Mouse (Mus musculus): ENCODE data around the gene Syt8. TPM values are rescaled to one million over a fixed set of nuclear protein-coding genes. Genes with fewer than 3 reads are reported as not detected.

The Syt8 gene
- polyA plus RNA-seq, 1 experiment: 0.07 TPM

DNA sequence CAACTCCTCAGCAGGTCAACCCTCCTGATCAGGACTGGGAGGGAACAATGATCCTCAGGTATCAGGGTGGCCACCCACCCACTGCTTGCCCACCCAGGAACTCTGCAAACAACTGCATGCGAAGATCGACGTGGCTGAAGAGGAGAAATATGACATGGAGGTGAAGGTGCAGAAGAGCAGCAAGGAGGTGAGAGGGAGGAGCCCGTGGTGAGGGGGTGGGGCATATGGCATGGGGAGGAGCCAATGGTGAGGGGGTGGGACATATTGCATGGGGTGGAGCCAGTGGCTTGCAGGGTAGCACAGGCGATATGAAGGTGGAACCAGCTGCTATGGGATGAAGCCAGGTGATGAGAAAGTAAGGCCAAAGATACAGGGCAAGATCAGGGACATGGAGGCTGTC, 8.8 kb downstream of the Syt8 start:
- TF ChIP-seq CEBPB (IDR thresholded peaks at IDR 0.05; ENCODE audit: low read depth): no peak
- no peak for TF ChIP-seq USF1 (IDR thresholded peaks at IDR 0.05; ENCODE audit: low read depth)
- TF ChIP-seq MYOD1 (IDR thresholded peaks at IDR 0.05; ENCODE audit: control insufficient read depth, insufficient read length, low read depth): no peak
- TF ChIP-seq MYOG (IDR thresholded peaks at IDR 0.05; ENCODE audit: control insufficient read depth, extremely low read depth, insufficient read length): no peak
- no peak for TF ChIP-seq CTCF (IDR thresholded peaks at IDR 0.05; ENCODE audit: control insufficient read depth, insufficient read depth, insufficient read length)
- no peak for TF ChIP-seq MAX (IDR thresholded peaks at IDR 0.05)
- no peak for TF ChIP-seq FOSL1 (IDR thresholded peaks at IDR 0.05; ENCODE audit: insufficient read depth, low read length, poor library complexity, severe bottlenecking)
- Histone ChIP-seq H3K36me3 (ENCODE audit: control insufficient read depth, insufficient read depth) (no peaks in the 10 kb centered on the region), H3K79me2 (ENCODE audit: control insufficient read depth, insufficient read depth) (no peaks in the 10 kb centered on the region), H3K79me3 (ENCODE audit: low read depth) (no peaks in the 10 kb centered on the region), H3K4me3 (ENCODE audit: insufficient read depth, poor library complexity, severe bottlenecking) (no peak overlapping the region), H3ac (ENCODE audit: control insufficient read depth, insufficient read length, low read depth) (no peak overlapping the region), H3K27me3 (ENCODE audit: control insufficient read depth, insufficient read depth, insufficient read length) (no peaks in the 10 kb centered on the region)

DNA sequence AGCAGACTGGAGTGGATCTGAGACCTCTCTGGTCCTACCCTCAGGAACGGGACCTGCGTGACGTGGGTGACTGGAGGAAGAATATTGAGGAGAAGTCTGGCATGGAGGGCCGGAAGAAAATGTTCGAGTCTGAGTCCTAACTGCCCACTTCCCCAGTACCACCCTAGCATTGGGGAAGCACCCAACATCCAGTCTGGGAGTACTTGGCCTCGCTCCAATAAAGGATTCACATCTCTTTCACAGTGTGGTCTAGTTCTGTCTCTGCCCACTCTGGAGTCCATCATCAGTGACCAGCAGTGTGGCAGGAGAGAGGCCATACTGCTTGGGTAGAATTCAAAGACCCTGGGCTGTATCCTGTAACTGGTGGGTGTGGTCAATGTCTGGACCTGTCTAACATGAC, 9.5 kb downstream of the Syt8 start:
- Histone ChIP-seq H3K79me3 (ENCODE audit: low read depth) (no peaks in the 10 kb centered on the region), H3K79me2 (ENCODE audit: control insufficient read depth, insufficient read depth) (no peaks in the 10 kb centered on the region), H3K27me3 (ENCODE audit: control insufficient read depth, insufficient read depth, insufficient read length) (no peaks in the 10 kb centered on the region), H3K36me3 (ENCODE audit: control insufficient read depth, insufficient read depth) (no peaks in the 10 kb centered on the region), H3ac (ENCODE audit: control insufficient read depth, insufficient read length, low read depth) (no peak overlapping the region), H3K4me3 (ENCODE audit: insufficient read depth, poor library complexity, severe bottlenecking) (no peak overlapping the region)
- no peak for TF ChIP-seq MAX (IDR thresholded peaks at IDR 0.05)
- TF ChIP-seq MYOD1 (IDR thresholded peaks at IDR 0.05; ENCODE audit: control insufficient read depth, insufficient read length, low read depth): no peak
- no peak for TF ChIP-seq USF1 (IDR thresholded peaks at IDR 0.05; ENCODE audit: low read depth)
- TF ChIP-seq FOSL1 (IDR thresholded peaks at IDR 0.05; ENCODE audit: insufficient read depth, low read length, poor library complexity, severe bottlenecking): no peak
- no peak for TF ChIP-seq CTCF (IDR thresholded peaks at IDR 0.05; ENCODE audit: control insufficient read depth, insufficient read depth, insufficient read length)
- no peak for TF ChIP-seq MYOG (IDR thresholded peaks at IDR 0.05; ENCODE audit: control insufficient read depth, extremely low read depth, insufficient read length)
- TF ChIP-seq CEBPB (IDR thresholded peaks at IDR 0.05; ENCODE audit: low read depth): no peak

DNA sequence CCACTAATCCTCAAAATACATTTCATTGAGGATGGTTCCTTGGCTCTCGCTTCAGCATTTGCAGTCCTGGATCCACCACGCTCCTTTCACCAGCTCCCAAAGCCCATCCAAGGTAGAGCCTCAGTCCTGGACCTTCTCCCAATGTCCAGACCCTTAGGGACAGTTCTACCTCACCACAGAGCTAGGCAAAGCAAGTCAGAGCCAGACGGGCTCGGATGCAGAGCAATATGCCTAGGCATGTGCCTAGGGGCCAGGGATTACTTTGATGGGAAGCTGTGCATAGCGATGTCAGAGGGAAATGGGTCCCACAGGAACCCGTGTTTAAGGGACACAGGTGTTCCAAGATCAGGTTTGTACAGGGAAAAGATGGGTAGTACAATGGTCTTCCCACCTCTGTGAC, 10.7 kb downstream of the Syt8 start:
- H3K27me3 ChIP-seq (ENCODE audit: control insufficient read depth, insufficient read depth, insufficient read length): no peaks in the 10 kb centered on the region
- TF ChIP-seq USF1 (IDR thresholded peaks at IDR 0.05; ENCODE audit: low read depth) (no peak), CEBPB (IDR thresholded peaks at IDR 0.05; ENCODE audit: low read depth) (no peak), FOSL1 (IDR thresholded peaks at IDR 0.05; ENCODE audit: insufficient read depth, low read length, poor library complexity, severe bottlenecking) (no peak), CTCF (IDR thresholded peaks at IDR 0.05; ENCODE audit: control insufficient read depth, insufficient read depth, insufficient read length) (no peak), MAX (IDR thresholded peaks at IDR 0.05) (no peak), MYOG (IDR thresholded peaks at IDR 0.05; ENCODE audit: control insufficient read depth, extremely low read depth, insufficient read length) (no peak), MYOD1 (IDR thresholded peaks at IDR 0.05; ENCODE audit: control insufficient read depth, insufficient read length, low read depth) (no peak)
- no peaks in the 10 kb centered on the region for H3K36me3 ChIP-seq (ENCODE audit: control insufficient read depth, insufficient read depth)
- no peak overlapping the region for H3K4me3 ChIP-seq (ENCODE audit: insufficient read depth, poor library complexity, severe bottlenecking)
- no peaks in the 10 kb centered on the region for H3K79me2 ChIP-seq (ENCODE audit: control insufficient read depth, insufficient read depth)
- no peaks in the 10 kb centered on the region for H3K79me3 ChIP-seq (ENCODE audit: low read depth)
- H3ac ChIP-seq (ENCODE audit: control insufficient read depth, insufficient read length, low read depth): no peak overlapping the region

DNA sequence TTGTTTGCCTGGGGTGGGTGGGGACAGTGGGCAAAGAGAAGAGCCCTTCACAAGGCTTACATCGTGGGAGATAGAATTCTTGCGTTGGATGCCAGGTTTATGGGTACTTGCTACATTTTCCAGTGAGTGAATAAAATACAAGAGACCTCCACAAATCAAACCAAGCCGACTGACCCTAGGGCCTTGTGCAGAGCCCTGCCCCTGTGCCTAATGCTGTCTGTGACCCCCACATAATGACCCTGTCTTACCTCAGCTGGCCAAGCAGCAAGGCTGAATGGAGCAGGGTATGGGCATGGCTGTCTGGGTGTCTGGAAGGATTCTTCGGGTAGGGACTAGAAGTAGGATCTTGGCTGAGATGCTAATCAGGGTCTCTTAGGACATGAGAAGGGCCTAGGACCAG, 11.6 kb downstream of the Syt8 start:
- no peak overlapping the region for H3ac ChIP-seq (ENCODE audit: control insufficient read depth, insufficient read length, low read depth)
- no peaks in the 10 kb centered on the region for H3K79me2 ChIP-seq (ENCODE audit: control insufficient read depth, insufficient read depth)
- H3K4me3 ChIP-seq (ENCODE audit: insufficient read depth, poor library complexity, severe bottlenecking): no peak overlapping the region
- H3K36me3 ChIP-seq (ENCODE audit: control insufficient read depth, insufficient read depth): no peaks in the 10 kb centered on the region
- no peaks in the 10 kb centered on the region for H3K79me3 ChIP-seq (ENCODE audit: low read depth)
- TF ChIP-seq FOSL1 (IDR thresholded peaks at IDR 0.05; ENCODE audit: insufficient read depth, low read length, poor library complexity, severe bottlenecking): no peak
- TF ChIP-seq CEBPB (IDR thresholded peaks at IDR 0.05; ENCODE audit: low read depth): no peak
- TF ChIP-seq USF1 (IDR thresholded peaks at IDR 0.05; ENCODE audit: low read depth): no peak
- TF ChIP-seq CTCF (IDR thresholded peaks at IDR 0.05; ENCODE audit: control insufficient read depth, insufficient read depth, insufficient read length): no peak
- TF ChIP-seq MYOD1 (IDR thresholded peaks at IDR 0.05; ENCODE audit: control insufficient read depth, insufficient read length, low read depth): no peak
- no peak for TF ChIP-seq MYOG (IDR thresholded peaks at IDR 0.05; ENCODE audit: control insufficient read depth, extremely low read depth, insufficient read length)
- TF ChIP-seq MAX (IDR thresholded peaks at IDR 0.05): no peak
- H3K27me3 ChIP-seq (ENCODE audit: control insufficient read depth, insufficient read depth, insufficient read length): no peaks in the 10 kb centered on the region

- H3ac ChIP-seq (ENCODE audit: control insufficient read depth, insufficient read length, low read depth): no peak overlapping the region
- TF ChIP-seq CEBPB (IDR thresholded peaks at IDR 0.05; ENCODE audit: low read depth) (no peak), FOSL1 (IDR thresholded peaks at IDR 0.05; ENCODE audit: insufficient read depth, low read length, poor library complexity, severe bottlenecking) (no peak), MYOD1 (IDR thresholded peaks at IDR 0.05; ENCODE audit: control insufficient read depth, insufficient read length, low read depth) (no peak), MAX (IDR thresholded peaks at IDR 0.05) (no peak), CTCF (IDR thresholded peaks at IDR 0.05; ENCODE audit: control insufficient read depth, insufficient read depth, insufficient read length) (no peak), USF1 (IDR thresholded peaks at IDR 0.05; ENCODE audit: low read depth) (no peak), MYOG (IDR thresholded peaks at IDR 0.05; ENCODE audit: control insufficient read depth, extremely low read depth, insufficient read length) (no peak)
- H3K79me3 ChIP-seq (ENCODE audit: low read depth): no peaks in the 10 kb centered on the region
- no peaks in the 10 kb centered on the region for H3K79me2 ChIP-seq (ENCODE audit: control insufficient read depth, insufficient read depth)
- H3K27me3 ChIP-seq (ENCODE audit: control insufficient read depth, insufficient read depth, insufficient read length): no peaks in the 10 kb centered on the region
- no peaks in the 10 kb centered on the region for H3K36me3 ChIP-seq (ENCODE audit: control insufficient read depth, insufficient read depth)
- H3K4me3 ChIP-seq (ENCODE audit: insufficient read depth, poor library complexity, severe bottlenecking): no peak overlapping the region
Observed at GRCm38 (mm10) chr7:142449038-142449617, 14.5 kb downstream of the Syt8 start.

Data from C2C12 (cell line).